Mouse (Mus musculus) C2C12 (cell line): ENCODE results near the gene Cntnap2.

Source experiments
- CEBPB ChIP-seq: IDR thresholded peaks from one replicate; pipeline ENCODE4 v1.6.1; 2011; ENCODE audit warnings: low read depth, mild to moderate bottlenecking, control low read depth, moderate library complexity
- CTCF ChIP-seq: IDR thresholded peaks from one replicate; pipeline ENCODE4 v1.5.1; 2011; ENCODE audit not compliant: control insufficient read depth, insufficient read depth, insufficient read length
- MAX ChIP-seq: IDR thresholded peaks from one replicate; pipeline ENCODE4 v1.6.1; 2011; ENCODE audit warnings: mild to moderate bottlenecking, control low read depth
- MYOD1 ChIP-seq: IDR thresholded peaks from one replicate; pipeline ENCODE4 v1.6.1; 2011; ENCODE audit warnings: low read depth; ENCODE audit not compliant: control insufficient read depth, insufficient read length
- USF1 ChIP-seq: IDR thresholded peaks from one replicate; pipeline ENCODE4 v1.6.1; 2011; ENCODE audit warnings: low read depth, mild to moderate bottlenecking, control low read depth, moderate library complexity

- no peak for TF ChIP-seq USF1
- TF ChIP-seq MYOD1: no peak
- TF ChIP-seq CTCF: no peak
- no peak for TF ChIP-seq CEBPB
- no peak for TF ChIP-seq MAX
Observed at GRCm38 (mm10) chr6:45954773-45955172, 895.6 kb downstream of the Cntnap2 start.
